Comparison of ENCODE assay signal across 9 mouse cellular contexts in genomic region chr16:33193649-33194048, GRCm38 (mm10). TPM values are rescaled to one million over a fixed set of nuclear protein-coding genes. Genes with fewer than 3 reads are reported as not detected.
DNase-seq lines count a peak whose midpoint lies in the region; ATAC-seq and TF ChIP-seq lines count a peak whose summit lies in the region.
"Had no signal": no experiment of that assay in that cellular context is flagged by ENCODE, and none has a peak within 500 bp of the region (broad histone marks: within the 10 kb centered on the region; RNA-seq: fewer than 3 reads in every experiment).

No protein-coding gene starts in this region.

- no peak overlapping the region for H3K9ac ChIP-seq in midbrain, embryonic 13.5 days (replicated peaks)
- no peak overlapping the region for H3K9ac ChIP-seq in midbrain, embryonic 16.5 days (ENCODE audit: low read depth, low read length)
- no peak overlapping the region for H3K9ac ChIP-seq in hindbrain, postnatal 0 days (replicated peaks; ENCODE audit: low read length)
- no peak overlapping the region for H3K9ac ChIP-seq in lung, embryonic 14.5 days
- H3K9ac ChIP-seq: hindbrain, embryonic 15.5 days had no signal

- peak; percentile 84 for TF ChIP-seq CTCF in hindbrain, postnatal 0 days (IDR thresholded peaks at IDR 0.05; ENCODE audit: low read depth)
- TF ChIP-seq CTCF in lung, embryonic 14.5 days (IDR thresholded peaks at IDR 0.05; ENCODE audit: low read depth): peak; percentile 76

- no peaks in the 10 kb centered on the region for H3K9me3 ChIP-seq in midbrain, embryonic 13.5 days
- H3K9me3 ChIP-seq in midbrain, embryonic 16.5 days (replicated peaks; ENCODE audit: control insufficient read depth, low read length, poor library complexity, severe bottlenecking): no peaks in the 10 kb centered on the region
- no peaks in the 10 kb centered on the region for H3K9me3 ChIP-seq in hindbrain, postnatal 0 days (ENCODE audit: low read length)
- no peaks in the 10 kb centered on the region for H3K9me3 ChIP-seq in lung, embryonic 14.5 days (ENCODE audit: low read depth, low read length)
- H3K9me3 ChIP-seq: hindbrain, embryonic 15.5 days had no signal

- peaks cover 21% of the 10 kb centered on the region for H3K4me1 ChIP-seq in midbrain, embryonic 13.5 days (replicated peaks)
- peaks cover 15% of the 10 kb centered on the region for H3K4me1 ChIP-seq in midbrain, embryonic 16.5 days (ENCODE audit: control insufficient read depth, insufficient read depth, low read length)
- 0 out of 2 replicates have a peak, but pooled peaks cover 4% of the 10 kb centered on the region for H3K4me1 ChIP-seq in hindbrain, postnatal 0 days (ENCODE audit: insufficient read depth, low read length)
- no peaks in the 10 kb centered on the region; the same call in 1 of the 2 replicates for H3K4me1 ChIP-seq in lung, embryonic 14.5 days (ENCODE audit: insufficient read depth)

- no peaks in the 10 kb centered on the region for H3K27me3 ChIP-seq in midbrain, embryonic 13.5 days
- no peaks in the 10 kb centered on the region for H3K27me3 ChIP-seq in midbrain, embryonic 16.5 days (ENCODE audit: control insufficient read depth, insufficient read depth, low read depth, low read length)
- H3K27me3 ChIP-seq in hindbrain, postnatal 0 days (ENCODE audit: insufficient read depth, low read length): no peaks in the 10 kb centered on the region
- no peaks in the 10 kb centered on the region for H3K27me3 ChIP-seq in lung, embryonic 14.5 days (ENCODE audit: insufficient read depth, low read length)
- H3K27me3 ChIP-seq: hindbrain, embryonic 15.5 days had no signal

- ATAC-seq in midbrain, embryonic 13.5 days: peak; percentile 45; the same call in 1 of the 2 replicates
- ATAC-seq in midbrain, embryonic 16.5 days: no peak; the same call in 1 of the 2 replicates
- peak; percentile 70; the same call in 1 of the 2 replicates for ATAC-seq in hindbrain, postnatal 0 days
- ATAC-seq in lung, embryonic 14.5 days (ENCODE audit: insufficient read depth): no peak

- WGBS in midbrain, embryonic 13.5 days: 42% methylated on average over 2 of the region's 2 CpGs
- WGBS in midbrain, embryonic 16.5 days: 39% methylated on average over 2 of the region's 2 CpGs
- 25% methylated on average over 2 of the region's 2 CpGs for WGBS in hindbrain, postnatal 0 days
- WGBS in lung, embryonic 14.5 days: 40% methylated on average over 2 of the region's 2 CpGs

- peak; percentile 60 for DNase-seq in adrenal gland, postnatal 10 days
- no peak for DNase-seq in adrenal gland, adult 2 months
- DNase-seq in embryo, embryonic 10 days (ENCODE audit: low spot score): peak; percentile 74
- DNase-seq in hindbrain, postnatal 0 days (ENCODE audit: low spot score): peak; percentile 75
- peak; percentile 73 for DNase-seq in lung, embryonic 14.5 days
- peak; percentile 54 for DNase-seq in right cerebral cortex, postnatal 25 days

- H3K4me3 ChIP-seq in midbrain, embryonic 13.5 days (replicated peaks): no peak overlapping the region
- no peak overlapping the region for H3K4me3 ChIP-seq in midbrain, embryonic 16.5 days (ENCODE audit: low read depth, low read length)
- no peak overlapping the region for H3K4me3 ChIP-seq in hindbrain, postnatal 0 days (ENCODE audit: low read length)
- H3K4me3 ChIP-seq in lung, embryonic 14.5 days (ENCODE audit: low read depth, low read length): no peak overlapping the region
- H3K4me3 ChIP-seq: hindbrain, embryonic 15.5 days had no signal

- H3K36me3 ChIP-seq in midbrain, embryonic 13.5 days: peaks cover 9% of the 10 kb centered on the region; the same call in 1 of the 2 replicates
- H3K36me3 ChIP-seq in midbrain, embryonic 16.5 days (ENCODE audit: control insufficient read depth, insufficient read depth, low read length): 0 out of 2 replicates have a peak, but pooled peaks cover 4% of the 10 kb centered on the region
- H3K36me3 ChIP-seq in hindbrain, postnatal 0 days (ENCODE audit: insufficient read depth, low read length): no peaks in the 10 kb centered on the region
- peaks cover 11% of the 10 kb centered on the region for H3K36me3 ChIP-seq in lung, embryonic 14.5 days (ENCODE audit: insufficient read depth)
- H3K36me3 ChIP-seq: hindbrain, embryonic 15.5 days had no signal

- H3K27ac ChIP-seq in midbrain, embryonic 13.5 days: no peak overlapping the region
- no peak overlapping the region for H3K27ac ChIP-seq in midbrain, embryonic 16.5 days (ENCODE audit: low read length)
- H3K27ac ChIP-seq in hindbrain, postnatal 0 days: no peak overlapping the region
- no peak overlapping the region for H3K27ac ChIP-seq in lung, embryonic 14.5 days (ENCODE audit: low read depth)
- H3K27ac ChIP-seq: hindbrain, embryonic 15.5 days had no signal

- H3K4me2 ChIP-seq in midbrain, embryonic 13.5 days (replicated peaks): no peak overlapping the region
- H3K4me2 ChIP-seq in midbrain, embryonic 16.5 days (ENCODE audit: low read length): no peak overlapping the region
- H3K4me2 ChIP-seq in hindbrain, postnatal 0 days (ENCODE audit: low read depth, low read length): no peak overlapping the region
- H3K4me2 ChIP-seq in lung, embryonic 14.5 days: no peak overlapping the region
- H3K4me2 ChIP-seq: hindbrain, embryonic 15.5 days had no signal

RNA-seq across cellular contexts. Expression of gene Osbpl11, which starts 8.8 kb away (rescaled TPM):
- 10 to 100 TPM; 43.8 to 57.3 TPM for total RNA-seq in adrenal gland, postnatal 10 days (2021)
- 10 to 100 TPM; 37.9 to 43.7 TPM for total RNA-seq in adrenal gland, adult 2 months (2021)
- 14.0 and 16.4 TPM in 2 replicates for polyA plus RNA-seq in adrenal gland, adult 2 months (2012; rRNA removed)
- 16.8 and 19.8 TPM in 2 replicates for polyA plus RNA-seq in midbrain, embryonic 13.5 days (2015; fragmentation: Nextera tagmentation; extraction: Ambion mirVana)
- polyA plus RNA-seq in midbrain, embryonic 16.5 days (2015; fragmentation: Nextera tagmentation; extraction: Ambion mirVana): 15.0 and 16.8 TPM in 2 replicates
- total RNA-seq in hindbrain, postnatal 0 days (2014; rRNA removed): 23.6 and 25.0 TPM in 2 replicates
- 10.8 and 10.9 TPM in 2 replicates for polyA plus RNA-seq in hindbrain, postnatal 0 days (2015; fragmentation: Nextera tagmentation; extraction: Ambion mirVana)
- polyA plus RNA-seq in lung, embryonic 14.5 days (2014; fragmentation: Nextera tagmentation; extraction: Ambion mirVana): 20.6 and 25.2 TPM in 2 replicates

RNA-seq across cellular contexts. Expression of gene Snx4, which starts 57.6 kb away (rescaled TPM):
- 10 to 100 TPM; 50.2 to 53.0 TPM for total RNA-seq in adrenal gland, postnatal 10 days (2021)
- total RNA-seq in adrenal gland, adult 2 months (2021): 10 to 100 TPM; 45.5 to 47.4 TPM
- polyA plus RNA-seq in adrenal gland, adult 2 months (2012; rRNA removed): 2.6 and 6.9 TPM in 2 replicates
- polyA plus RNA-seq in midbrain, embryonic 13.5 days (2015; fragmentation: Nextera tagmentation; extraction: Ambion mirVana): 78.2 and 81.9 TPM in 2 replicates
- 93.2 and 96.5 TPM in 2 replicates for polyA plus RNA-seq in midbrain, embryonic 16.5 days (2015; fragmentation: Nextera tagmentation; extraction: Ambion mirVana)
- total RNA-seq in hindbrain, postnatal 0 days (2014; rRNA removed): 46.4 and 52.8 TPM in 2 replicates
- 99.4 and 103 TPM in 2 replicates for polyA plus RNA-seq in hindbrain, postnatal 0 days (2015; fragmentation: Nextera tagmentation; extraction: Ambion mirVana)
- 110 and 113 TPM in 2 replicates for polyA plus RNA-seq in lung, embryonic 14.5 days (2014; fragmentation: Nextera tagmentation; extraction: Ambion mirVana)

Comparison
In these comparisons a context has a peak if more than half of its experiments do, and no peak if none do; other contexts are left out.
1. ATAC-seq: peak in midbrain, embryonic 13.5 days (single experiment) and hindbrain, postnatal 0 days (single experiment); none in midbrain, embryonic 16.5 days (single experiment) and lung, embryonic 14.5 days (single experiment).